Mouse (Mus musculus) heart, embryonic 13.5 days (tissue): ENCODE data around the gene Qpct. TPM values are rescaled to one million over a fixed set of nuclear protein-coding genes. Genes with fewer than 3 reads are reported as not detected.
A peak's percentile ranks its signal among the peaks of the same experiment; 100 is the strongest.

Experiments used
- ATAC-seq: fragments of 200-750 bp; cut with Nextera tagmentation; 2 replicates; pipeline ENCODE4 v1.8.0; 2017; ENCODE audit warnings: moderate TSS enrichment; ENCODE audit not compliant: insufficient number of reproducible peaks, low FRiP score, low TSS enrichment; ENCODE audit errors: extremely low read depth
- H3K27ac ChIP-seq: fragments of 300-500 bp; sonication (generic); replicated peaks from 2 replicates; pipeline ENCODE4 v1.5.1; 2015; ENCODE audit warnings: moderate library complexity, mild to moderate bottlenecking, inconsistent platforms
- H3K27me3 ChIP-seq: fragments of 300-500 bp; sonication (generic); replicated peaks from 2 replicates; pipeline ENCODE4 v1.6.1; 2015; ENCODE audit warnings: mild to moderate bottlenecking, inconsistent platforms
- H3K36me3 ChIP-seq: fragments of 300-500 bp; sonication (generic); 2 replicates; pipeline ENCODE4 v1.6.1; 2015; ENCODE audit warnings: mild to moderate bottlenecking, inconsistent platforms
- H3K4me1 ChIP-seq: fragments of 300-500 bp; sonication (generic); 2 replicates; pipeline ENCODE4 v1.6.1; 2015; ENCODE audit warnings: inconsistent platforms
- H3K4me2 ChIP-seq: fragments of 300-500 bp; sonication (generic); 2 replicates; pipeline ENCODE4 v1.6.1; 2015; ENCODE audit warnings: inconsistent platforms, mild to moderate bottlenecking, moderate library complexity
- H3K4me3 ChIP-seq: fragments of 300-500 bp; sonication (generic); 2 replicates; pipeline ENCODE4 v1.5.1; 2015; ENCODE audit warnings: moderate library complexity, mild to moderate bottlenecking, inconsistent platforms
- H3K9ac ChIP-seq: fragments of 300-500 bp; sonication (generic); 2 replicates; pipeline ENCODE4 v1.6.1; 2015; ENCODE audit warnings: inconsistent platforms, mild to moderate bottlenecking, moderate library complexity
- H3K9me3 ChIP-seq: fragments of 300-500 bp; sonication (generic); 2 replicates; pipeline ENCODE4 v1.6.1; 2016; ENCODE audit warnings: inconsistent platforms
- WGBS: fragments of 180-500 bp; shearing (Covaris S2); methylation state at CpG from one replicate; pipeline ENCODE4 v1.1.7; 2015; ENCODE audit warnings: mixed read lengths; 5-methylcytosine and 5-hydroxymethylcytosine counted together
- polyA plus RNA-seq: library from polyadenylated mRNA; unstranded; fragments of >200 nt; fragmentation: Nextera tagmentation; extraction: Ambion mirVana; gene quantifications from 2 replicates; pipeline ENCODE4 v1.2.1, GENCODE M21; 2015

Gene Qpct
- polyA plus RNA-seq, 1 experiment from 2014 or later = 36.6 TPM

DNA sequence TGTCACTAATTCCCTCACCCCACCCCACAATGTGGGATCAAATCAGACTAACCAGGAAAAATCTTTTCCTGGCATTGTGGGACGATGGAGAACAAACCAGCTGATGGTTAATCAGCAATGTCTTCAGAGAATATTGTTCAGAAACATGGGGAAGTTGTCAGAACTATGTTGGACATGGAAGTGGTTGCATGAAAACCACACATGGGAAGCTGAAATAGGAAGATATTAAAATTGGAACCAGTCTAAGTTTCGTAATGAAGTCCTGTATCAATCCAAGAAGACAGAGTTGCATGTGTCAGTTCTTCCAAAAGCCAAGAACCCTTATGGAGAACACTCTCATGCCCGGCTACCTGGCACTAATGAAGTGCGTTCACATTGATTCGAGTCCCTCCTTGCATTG lies 20.1 kb upstream of the Qpct start:
- Histone ChIP-seq H3K4me3 (no peak overlapping the region), H3K36me3 (no peaks in the 10 kb centered on the region), H3K4me1 (no peaks in the 10 kb centered on the region), H3K27ac (no peak overlapping the region), H3K9me3 (no peaks in the 10 kb centered on the region), H3K4me2 (no peak overlapping the region), H3K27me3 (no peaks in the 10 kb centered on the region), H3K9ac (no peak overlapping the region)
- ATAC-seq = no peak
- 78% methylated on average over 5 of the region's 5 CpGs for WGBS

GRCm38 (mm10) chr17:79032782-79033181 lies 18.9 kb upstream of the Qpct start:
- Histone ChIP-seq H3K27ac (no peak overlapping the region), H3K4me2 (no peak overlapping the region), H3K27me3 (no peaks in the 10 kb centered on the region), H3K9me3 (no peaks in the 10 kb centered on the region), H3K4me1 (no peaks in the 10 kb centered on the region), H3K4me3 (no peak overlapping the region), H3K9ac (no peak overlapping the region), H3K36me3 (no peaks in the 10 kb centered on the region)
- ATAC-seq = no peak
- whole genome bisulfite sequencing = 79% methylated on average over 4 of the region's 4 CpGs

DNA sequence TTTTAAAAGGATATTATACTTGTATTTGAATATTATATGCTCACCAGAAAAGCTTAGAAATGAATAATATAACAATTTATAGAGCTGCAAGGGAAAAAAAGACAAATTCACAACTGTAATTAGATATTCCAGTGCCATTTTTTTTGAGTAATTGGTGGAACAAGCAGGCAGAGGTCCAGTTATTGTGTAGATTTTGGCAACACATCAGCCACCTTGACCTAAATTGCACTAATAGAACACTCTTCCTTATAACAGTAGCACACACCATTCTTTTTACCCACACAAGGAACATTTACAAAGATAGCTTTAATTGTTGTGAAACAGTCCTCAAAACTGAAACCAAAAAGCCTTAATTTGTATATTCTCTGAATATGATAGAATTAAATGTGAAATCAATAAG lies 12.0 kb upstream of the Qpct start:
- Histone ChIP-seq H3K27me3 (no peaks in the 10 kb centered on the region), H3K4me1 (no peaks in the 10 kb centered on the region), H3K4me2 (no peak overlapping the region), H3K9me3 (no peaks in the 10 kb centered on the region), H3K36me3 (no peaks in the 10 kb centered on the region), H3K27ac (no peak overlapping the region), H3K9ac (no peak overlapping the region), H3K4me3 (no peak overlapping the region)
- ATAC-seq = no peak

DNA sequence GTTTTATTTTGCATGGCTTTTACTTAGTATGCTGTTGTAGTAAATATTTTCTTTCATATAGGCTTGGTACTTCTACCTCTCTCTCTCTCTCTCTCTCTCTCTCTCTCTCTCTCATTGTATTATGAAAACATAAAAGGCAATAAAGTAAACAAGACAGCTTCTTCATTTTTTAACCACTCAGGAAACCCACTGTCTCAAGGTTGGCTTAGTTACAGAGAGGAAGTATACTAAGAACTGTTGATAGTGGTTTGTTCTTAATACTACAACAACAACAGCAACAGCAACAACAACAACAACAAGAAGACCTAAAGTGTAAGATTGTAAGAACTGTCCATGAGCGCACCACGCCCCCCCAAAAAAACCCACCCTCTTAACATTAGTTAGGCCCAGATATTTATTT lies 8.0 kb upstream of the Qpct start:
- no peaks in the 10 kb centered on the region for H3K4me1 ChIP-seq
- no peaks in the 10 kb centered on the region for H3K9me3 ChIP-seq
- H3K27ac ChIP-seq = no peak overlapping the region
- H3K27me3 ChIP-seq = no peaks in the 10 kb centered on the region
- no peak overlapping the region for H3K9ac ChIP-seq
- H3K36me3 ChIP-seq = no peaks in the 10 kb centered on the region
- H3K4me2 ChIP-seq = no peak overlapping the region
- no peak for ATAC-seq
- no peak overlapping the region for H3K4me3 ChIP-seq
- 89% methylated on average over 2 of the region's 2 CpGs for WGBS

DNA sequence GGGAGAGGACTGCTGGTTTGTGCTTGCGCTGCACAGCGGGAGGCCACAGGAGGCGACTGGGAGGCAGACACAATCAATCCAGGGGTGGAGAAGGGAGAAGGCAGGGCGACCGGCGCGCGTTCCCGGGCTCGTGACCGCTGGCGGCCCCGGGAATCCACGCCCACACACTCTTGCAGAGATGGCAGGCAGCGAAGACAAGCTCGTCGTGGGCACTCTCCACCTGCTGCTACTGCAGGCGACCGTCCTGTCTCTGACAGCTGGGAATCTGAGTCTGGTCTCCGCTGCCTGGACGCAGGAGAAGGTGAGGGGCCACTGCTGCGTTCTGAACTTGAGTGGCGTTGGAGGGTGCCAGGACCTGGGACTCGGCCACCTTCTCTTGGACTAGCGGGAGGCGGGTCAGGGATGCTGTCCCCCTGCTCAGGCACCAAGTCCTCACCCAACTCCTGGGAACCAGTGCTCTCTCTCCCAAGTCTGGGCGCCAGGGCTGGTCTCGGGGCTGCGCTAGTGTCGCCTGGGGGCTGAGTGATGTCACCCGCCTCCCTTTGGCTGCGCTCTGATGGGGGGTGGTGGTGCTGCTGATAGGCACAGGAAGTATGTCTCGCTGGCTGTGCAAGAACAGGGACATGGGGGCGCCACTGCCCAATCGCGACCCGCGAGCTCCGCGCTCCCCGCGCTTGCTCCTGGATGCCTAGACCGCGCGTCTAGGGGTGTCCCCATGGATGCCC lies 544 bp downstream of the Qpct start:
- Histone ChIP-seq H3K27me3 (no peaks in the 10 kb centered on the region), H3K9ac (peak overlapping the region; percentile 84), H3K4me3 (peak overlapping the region; percentile 70), H3K9me3 (no peaks in the 10 kb centered on the region), H3K4me1 (peaks cover 15% of the 10 kb centered on the region), H3K4me2 (peak overlapping the region; percentile 87), H3K36me3 (no peaks in the 10 kb centered on the region), H3K27ac (peak overlapping the region; percentile 89)
- ATAC-seq = peak; percentile 80; the same call in 1 of the 2 replicates
- under 1% methylated on average over 45 of the region's 45 CpGs for WGBS

DNA sequence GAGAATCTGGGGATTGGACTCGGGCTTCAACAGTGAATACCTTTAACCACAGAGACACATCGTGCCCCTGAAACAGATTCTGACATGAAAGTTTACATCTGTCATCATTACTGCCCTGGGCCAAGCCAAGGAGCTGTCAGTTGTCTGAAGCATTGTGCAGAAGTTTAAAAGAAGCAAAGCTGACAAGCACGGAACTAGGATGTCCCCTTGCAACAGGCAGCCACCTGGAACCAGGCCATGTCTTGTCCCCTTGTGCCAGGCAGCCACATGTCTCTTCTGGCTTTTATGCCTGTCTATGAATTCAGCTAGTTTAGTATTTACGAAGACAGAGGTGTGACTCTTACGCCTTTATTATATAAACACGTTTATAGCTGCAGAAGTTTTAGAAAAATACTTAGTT lies 6.6 kb downstream of the Qpct start:
- Histone ChIP-seq H3K4me3 (no peak overlapping the region), H3K36me3 (no peaks in the 10 kb centered on the region), H3K9me3 (no peaks in the 10 kb centered on the region), H3K27ac (no peak overlapping the region), H3K4me1 (peaks cover 27% of the 10 kb centered on the region), H3K4me2 (no peak overlapping the region), H3K9ac (no peak overlapping the region), H3K27me3 (no peaks in the 10 kb centered on the region)
- ATAC-seq = no peak
- WGBS = 54% methylated on average over 6 of the region's 6 CpGs

GRCm38 (mm10) chr17:79060221-79060620 lies 8.5 kb downstream of the Qpct start:
- Histone ChIP-seq H3K27ac (no peak overlapping the region), H3K4me1 (peaks cover 38% of the 10 kb centered on the region), H3K4me3 (no peak overlapping the region), H3K9me3 (no peaks in the 10 kb centered on the region), H3K36me3 (no peaks in the 10 kb centered on the region), H3K27me3 (no peaks in the 10 kb centered on the region), H3K9ac (no peak overlapping the region), H3K4me2 (no peak overlapping the region)
- WGBS = 68% methylated on average over 5 of the region's 5 CpGs
- no peak for ATAC-seq

GRCm38 (mm10) chr17:79064250-79064649 lies 12.5 kb downstream of the Qpct start:
- H3K27ac ChIP-seq = no peak overlapping the region
- ATAC-seq = no peak
- peaks cover 13% of the 10 kb centered on the region for H3K4me1 ChIP-seq
- 40% methylated on average over 1 of the region's 1 CpGs for WGBS
- no peaks in the 10 kb centered on the region for H3K9me3 ChIP-seq
- no peaks in the 10 kb centered on the region for H3K36me3 ChIP-seq
- no peak overlapping the region for H3K4me3 ChIP-seq
- no peaks in the 10 kb centered on the region for H3K27me3 ChIP-seq
- no peak overlapping the region for H3K9ac ChIP-seq
- H3K4me2 ChIP-seq = no peak overlapping the region

DNA sequence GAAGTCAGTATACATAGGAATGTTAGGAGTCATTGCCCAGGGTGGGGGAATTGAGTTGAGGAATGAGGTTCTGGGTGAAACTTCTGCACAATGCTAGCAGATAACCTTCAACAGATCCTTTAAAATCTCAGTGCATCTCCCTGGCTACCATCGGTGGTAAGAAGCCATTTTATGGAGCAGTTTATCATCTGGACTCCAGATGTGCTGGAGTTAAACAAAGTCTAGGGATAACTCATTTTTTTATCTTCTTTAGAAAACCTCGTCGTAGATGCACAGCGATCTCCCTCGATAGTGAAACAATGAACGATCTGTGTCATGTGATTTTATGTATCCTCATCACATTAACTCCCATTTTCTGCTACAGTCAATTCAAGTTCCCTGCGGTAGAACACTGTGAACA lies 16.9 kb downstream of the Qpct start:
- no peak for ATAC-seq
- Histone ChIP-seq H3K36me3 (no peaks in the 10 kb centered on the region), H3K9me3 (no peaks in the 10 kb centered on the region), H3K9ac (no peak overlapping the region), H3K4me1 (peaks cover 13% of the 10 kb centered on the region), H3K4me2 (no peak overlapping the region), H3K27ac (no peak overlapping the region), H3K27me3 (no peaks in the 10 kb centered on the region), H3K4me3 (no peak overlapping the region)
- 73% methylated on average over 7 of the region's 7 CpGs for WGBS

DNA sequence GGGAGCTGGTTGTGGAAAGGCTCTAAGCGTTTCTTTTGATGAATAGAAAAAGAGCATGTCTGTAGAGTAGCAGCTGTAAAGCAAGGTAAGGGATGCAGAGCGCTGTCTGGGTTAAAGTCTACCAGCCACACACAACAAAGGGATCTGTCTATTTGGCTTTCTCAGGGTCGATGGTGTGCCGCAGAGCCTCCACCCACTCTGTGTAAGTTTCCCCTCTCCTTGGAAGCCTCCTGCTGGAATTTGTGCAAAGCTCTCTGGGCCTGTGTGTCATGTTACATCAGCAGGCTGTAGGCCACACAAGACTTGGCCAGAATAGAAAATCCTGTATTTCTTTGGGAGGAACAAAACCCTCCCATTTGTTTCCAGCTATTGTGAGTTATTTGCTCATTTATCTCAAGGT lies 17.3 kb downstream of the Qpct start:
- no peaks in the 10 kb centered on the region for H3K36me3 ChIP-seq
- no peak overlapping the region for H3K4me2 ChIP-seq
- no peak overlapping the region for H3K27ac ChIP-seq
- H3K4me1 ChIP-seq = peaks cover 12% of the 10 kb centered on the region
- no peak overlapping the region for H3K4me3 ChIP-seq
- 60% methylated on average over 4 of the region's 4 CpGs for WGBS
- no peaks in the 10 kb centered on the region for H3K9me3 ChIP-seq
- no peaks in the 10 kb centered on the region for H3K27me3 ChIP-seq
- no peak for ATAC-seq
- no peak overlapping the region for H3K9ac ChIP-seq

DNA sequence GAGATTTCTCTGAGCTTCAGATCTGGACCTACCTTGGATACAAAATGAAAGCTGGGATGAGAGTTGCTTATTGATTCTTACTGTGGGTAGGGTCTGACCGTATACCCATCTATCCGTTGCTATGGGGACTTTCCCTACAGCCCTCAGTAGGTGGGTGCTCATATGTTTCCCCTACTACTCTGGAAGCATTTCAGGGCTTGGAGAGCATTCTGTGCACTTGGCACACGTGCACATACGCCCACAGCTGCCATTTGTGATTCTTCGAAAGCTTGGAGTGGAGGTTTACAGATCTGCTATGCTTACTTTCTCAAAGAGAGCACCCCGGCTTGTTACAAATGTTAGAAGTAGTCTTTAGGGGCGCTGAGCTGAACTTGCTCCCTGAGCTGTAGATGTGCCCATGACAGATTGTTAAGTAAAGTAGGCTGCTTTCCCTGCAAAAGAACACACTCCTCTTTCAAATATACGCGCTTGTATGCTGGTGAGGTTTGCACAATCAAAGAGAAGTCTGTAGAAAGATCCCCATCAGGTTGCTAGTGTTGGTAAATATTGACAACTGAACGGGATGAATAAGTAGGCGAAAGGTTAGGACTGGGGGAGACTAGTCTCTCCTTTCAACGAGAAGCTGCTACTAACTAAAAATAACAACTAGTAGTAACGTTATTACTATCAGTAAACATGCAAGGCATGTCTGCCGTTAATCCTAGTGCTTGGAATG lies 18.2 kb downstream of the Qpct start:
- Histone ChIP-seq H3K27ac (no peak overlapping the region), H3K4me1 (peaks cover 5% of the 10 kb centered on the region), H3K9ac (no peak overlapping the region), H3K4me2 (no peak overlapping the region), H3K27me3 (no peaks in the 10 kb centered on the region), H3K36me3 (no peaks in the 10 kb centered on the region), H3K9me3 (no peaks in the 10 kb centered on the region), H3K4me3 (no peak overlapping the region)
- WGBS = 79% methylated on average over 14 of the region's 14 CpGs
- ATAC-seq = no peak

GRCm38 (mm10) chr17:79071951-79072350 lies 20.2 kb downstream of the Qpct start:
- H3K27ac ChIP-seq = no peak overlapping the region
- H3K4me3 ChIP-seq = no peak overlapping the region
- no peaks in the 10 kb centered on the region for H3K4me1 ChIP-seq
- H3K9me3 ChIP-seq = no peaks in the 10 kb centered on the region
- WGBS = 82% methylated on average over 11 of the region's 11 CpGs
- ATAC-seq = no peak
- H3K27me3 ChIP-seq = no peaks in the 10 kb centered on the region
- no peaks in the 10 kb centered on the region for H3K36me3 ChIP-seq
- no peak overlapping the region for H3K9ac ChIP-seq
- H3K4me2 ChIP-seq = no peak overlapping the region
